Mouse (Mus musculus): ENCODE results near the gene Spon1.

Spon1 gene

GRCm38 (mm10) chr7:114088918-114089317 is 323.1 kb downstream of the Spon1 start:
- DNase-seq (ENCODE audit: low spot score): no peak

GRCm38 (mm10) chr7:114090231-114090630 is 324.4 kb downstream of the Spon1 start:
- DNase-seq (ENCODE audit: low spot score): no peak

- no peak for DNase-seq (ENCODE audit: low spot score)
Measured at GRCm38 (mm10) chr7:114090892-114091545, 325.2 kb downstream of the Spon1 start.
